Mouse (Mus musculus): ENCODE data around the gene Per1. TPM values are rescaled to one million over a fixed set of nuclear protein-coding genes. Genes with fewer than 3 reads are reported as not detected.

Per1 gene
- polyA plus RNA-seq, 1 experiment = 13.9 TPM

- 88% methylated on average over 11 of the region's 11 CpGs for WGBS
- Histone ChIP-seq H3K27ac (ENCODE audit: insufficient read depth, low read depth, low read length) (no peak overlapping the region), H3K27me3 (ENCODE audit: control insufficient read depth, insufficient read depth, low read length) (no peaks in the 10 kb centered on the region), H3K4me3 (ENCODE audit: low read depth, low read length) (no peak overlapping the region), H3K4me1 (ENCODE audit: control insufficient read depth, insufficient read depth, insufficient read length, low read length) (peaks cover 5% of the 10 kb centered on the region; the same call in 1 of the 2 replicates), H3K36me3 (ENCODE audit: control insufficient read depth, insufficient read depth, low read length) (no peaks in the 10 kb centered on the region)
- no peak for TF ChIP-seq POLR2A (IDR thresholded peaks at IDR 0.05; ENCODE audit: low read depth, low read length)
- TF ChIP-seq CTCF (IDR thresholded peaks at IDR 0.05; ENCODE audit: extremely low read depth, insufficient read length, insufficient replicate concordance, low read depth, low read length) = no peak
These were observed 22.8 kb upstream of the Per1 start for GRCm38 (mm10) chr11:69072234-69072633.

DNA sequence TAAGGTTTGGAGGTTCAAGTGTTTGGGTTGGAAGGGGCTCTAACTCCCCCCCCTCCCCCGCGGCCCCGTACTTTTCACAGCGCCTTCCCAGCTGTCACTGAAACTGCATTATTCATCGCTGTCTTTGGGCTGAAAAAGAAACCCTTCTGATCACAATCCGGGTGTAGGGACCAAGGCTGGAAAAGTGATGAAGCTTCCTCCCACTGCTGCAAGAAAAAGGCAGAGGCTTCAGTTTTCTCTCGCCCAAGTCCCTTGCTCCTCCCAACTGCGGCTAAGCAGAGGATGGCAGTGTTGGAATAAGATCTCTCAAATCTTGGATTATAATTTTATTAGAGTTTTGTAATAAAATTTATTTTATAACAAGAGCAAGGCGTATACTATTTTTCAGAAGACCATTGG is 22.4 kb upstream of the Per1 start:
- H3K27me3 ChIP-seq (ENCODE audit: control insufficient read depth, insufficient read depth, low read length) = no peaks in the 10 kb centered on the region
- H3K4me1 ChIP-seq (ENCODE audit: control insufficient read depth, insufficient read depth, insufficient read length, low read length) = peaks cover 5% of the 10 kb centered on the region; the same call in 1 of the 2 replicates
- 7% methylated on average over 9 of the region's 9 CpGs for WGBS
- no peaks in the 10 kb centered on the region for H3K36me3 ChIP-seq (ENCODE audit: control insufficient read depth, insufficient read depth, low read length)
- H3K4me3 ChIP-seq (ENCODE audit: low read depth, low read length) = peak overlapping the region; percentile 43
- no peak overlapping the region for H3K27ac ChIP-seq (ENCODE audit: insufficient read depth, low read depth, low read length)
- no peak for TF ChIP-seq POLR2A (IDR thresholded peaks at IDR 0.05; ENCODE audit: low read depth, low read length)
- TF ChIP-seq CTCF (IDR thresholded peaks at IDR 0.05; ENCODE audit: extremely low read depth, insufficient read length, insufficient replicate concordance, low read depth, low read length) = no peak

GRCm38 (mm10) chr11:69073065-69073888 is 21.7 kb upstream of the Per1 start:
- TF ChIP-seq POLR2A (IDR thresholded peaks at IDR 0.05; ENCODE audit: low read depth, low read length) = no peak
- no peak for TF ChIP-seq CTCF (IDR thresholded peaks at IDR 0.05; ENCODE audit: extremely low read depth, insufficient read length, insufficient replicate concordance, low read depth, low read length)
- Histone ChIP-seq H3K4me3 (ENCODE audit: low read depth, low read length) (no peak overlapping the region), H3K27ac (ENCODE audit: insufficient read depth, low read depth, low read length) (peak overlapping the region; percentile 68), H3K4me1 (ENCODE audit: control insufficient read depth, insufficient read depth, insufficient read length, low read length) (peaks cover 5% of the 10 kb centered on the region; the same call in 1 of the 2 replicates), H3K36me3 (ENCODE audit: control insufficient read depth, insufficient read depth, low read length) (no peaks in the 10 kb centered on the region), H3K27me3 (ENCODE audit: control insufficient read depth, insufficient read depth, low read length) (no peaks in the 10 kb centered on the region)
- under 1% methylated on average over 14 of the region's 14 CpGs for WGBS

GRCm38 (mm10) chr11:69073951-69074775 is 20.9 kb upstream of the Per1 start:
- Histone ChIP-seq H3K4me3 (ENCODE audit: low read depth, low read length) (no peak overlapping the region), H3K4me1 (ENCODE audit: control insufficient read depth, insufficient read depth, insufficient read length, low read length) (peaks cover 6% of the 10 kb centered on the region; the same call in 1 of the 2 replicates), H3K27ac (ENCODE audit: insufficient read depth, low read depth, low read length) (peak overlapping the region; percentile 11; the same call in 1 of the 2 replicates), H3K27me3 (ENCODE audit: control insufficient read depth, insufficient read depth, low read length) (no peaks in the 10 kb centered on the region), H3K36me3 (ENCODE audit: control insufficient read depth, insufficient read depth, low read length) (no peaks in the 10 kb centered on the region)
- WGBS = 56% methylated on average over 6 of the region's 6 CpGs
- no peak for TF ChIP-seq CTCF (IDR thresholded peaks at IDR 0.05; ENCODE audit: extremely low read depth, insufficient read length, insufficient replicate concordance, low read depth, low read length)
- no peak for TF ChIP-seq POLR2A (IDR thresholded peaks at IDR 0.05; ENCODE audit: low read depth, low read length)

DNA sequence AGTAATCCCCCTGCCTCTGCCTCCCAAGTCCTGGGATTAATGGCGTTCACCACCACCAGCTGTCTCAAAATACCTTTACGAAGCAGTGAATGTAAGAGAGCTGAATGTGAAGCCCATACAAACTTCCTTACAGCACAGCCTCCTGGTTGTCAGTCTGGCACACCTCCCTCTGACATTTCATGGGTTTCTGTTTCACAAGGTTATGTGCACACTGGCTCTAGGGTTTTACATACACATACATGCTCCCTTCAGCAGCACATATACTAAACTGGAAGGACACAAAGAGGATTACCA is 20.3 kb upstream of the Per1 start:
- Histone ChIP-seq H3K4me3 (ENCODE audit: low read depth, low read length) (no peak overlapping the region), H3K36me3 (ENCODE audit: control insufficient read depth, insufficient read depth, low read length) (no peaks in the 10 kb centered on the region), H3K27me3 (ENCODE audit: control insufficient read depth, insufficient read depth, low read length) (no peaks in the 10 kb centered on the region), H3K4me1 (ENCODE audit: control insufficient read depth, insufficient read depth, insufficient read length, low read length) (peaks cover 8% of the 10 kb centered on the region; the same call in 1 of the 2 replicates), H3K27ac (ENCODE audit: insufficient read depth, low read depth, low read length) (no peak overlapping the region)
- 74% methylated on average over 2 of the region's 2 CpGs for WGBS
- TF ChIP-seq CTCF (IDR thresholded peaks at IDR 0.05; ENCODE audit: extremely low read depth, insufficient read length, insufficient replicate concordance, low read depth, low read length) (no peak), POLR2A (IDR thresholded peaks at IDR 0.05; ENCODE audit: low read depth, low read length) (no peak)

- Histone ChIP-seq H3K4me3 (ENCODE audit: low read depth, low read length) (no peak overlapping the region), H3K27ac (ENCODE audit: insufficient read depth, low read depth, low read length) (no peak overlapping the region), H3K36me3 (ENCODE audit: control insufficient read depth, insufficient read depth, low read length) (no peaks in the 10 kb centered on the region), H3K4me1 (ENCODE audit: control insufficient read depth, insufficient read depth, insufficient read length, low read length) (peaks cover 16% of the 10 kb centered on the region; the same call in 1 of the 2 replicates), H3K27me3 (ENCODE audit: control insufficient read depth, insufficient read depth, low read length) (no peaks in the 10 kb centered on the region)
- TF ChIP-seq CTCF (IDR thresholded peaks at IDR 0.05; ENCODE audit: extremely low read depth, insufficient read length, insufficient replicate concordance, low read depth, low read length) (no peak), POLR2A (IDR thresholded peaks at IDR 0.05; ENCODE audit: low read depth, low read length) (no peak)
- 67% methylated on average over 9 of the region's 9 CpGs for WGBS
These were observed 19.1 kb upstream of the Per1 start for GRCm38 (mm10) chr11:69075764-69076479.

Measured in small intestine, adult 2 months (tissue).